Mouse (Mus musculus) thymus, adult 2 months (tissue): ENCODE results near the gene Btbd19. TPM values are rescaled to one million over a fixed set of nuclear protein-coding genes. Genes with fewer than 3 reads are reported as not detected.
A peak's percentile ranks its signal among the peaks of the same experiment; 100 is the strongest.

Experiments
- DNase-seq: peaks from one replicate; pipeline ENCODE4 v3.0.0; 2021
- H3K27ac ChIP-seq: fragments of 200-500 bp; 2 replicates; pipeline ENCODE4 v1.5.1; 2012; ENCODE audit warnings: low read length, control low read depth; ENCODE audit not compliant: control insufficient read depth, insufficient read depth
- H3K27me3 ChIP-seq: fragments of 200-500 bp; 2 replicates; pipeline ENCODE4 v1.6.1; 2012; ENCODE audit warnings: mild to moderate bottlenecking, low read length, moderate library complexity, mixed read lengths; ENCODE audit not compliant: control insufficient read depth, insufficient read depth
- H3K36me3 ChIP-seq: fragments of 200-500 bp; 2 replicates; pipeline ENCODE4 v1.6.1; 2012; ENCODE audit warnings: mild to moderate bottlenecking, low read length, moderate library complexity; ENCODE audit not compliant: control insufficient read depth, insufficient read depth
- H3K4me1 ChIP-seq: fragments of 200-500 bp; replicated peaks from 2 replicates; pipeline ENCODE4 v1.6.1; 2012; ENCODE audit warnings: low read length; ENCODE audit not compliant: control insufficient read depth, insufficient read depth
- H3K4me3 ChIP-seq: fragments of 200-500 bp; 2 replicates; pipeline ENCODE4 v1.5.1; 2012; ENCODE audit warnings: mild to moderate bottlenecking, low read length, control low read depth, moderate library complexity; ENCODE audit not compliant: control insufficient read depth, insufficient read depth
- CTCF ChIP-seq: fragments of 200-500 bp; IDR thresholded peaks from 2 replicates; pipeline ENCODE4 v1.5.1; 2012; ENCODE audit warnings: mild to moderate bottlenecking, control low read depth, low read length, moderate library complexity, borderline replicate concordance; ENCODE audit not compliant: control insufficient read depth, poor library complexity, insufficient read depth; ENCODE audit errors: extremely low read depth
- POLR2A ChIP-seq: fragments of 200-500 bp; IDR thresholded peaks from 2 replicates; pipeline ENCODE4 v1.6.1; 2012; ENCODE audit warnings: mild to moderate bottlenecking, low read length, control low read depth, moderate library complexity; ENCODE audit not compliant: control insufficient read depth, poor library complexity, insufficient read depth; ENCODE audit errors: extremely low read depth
- WGBS: fragments of 180-500 bp; shearing (Covaris S2); methylation state at CpG from one replicate; pipeline ENCODE4 v1.1.7; 2018; 5-methylcytosine and 5-hydroxymethylcytosine counted together
- polyA plus RNA-seq: library from polyadenylated mRNA; depleted of rRNA; stranded (reverse); fragments of >200 nt; gene quantifications from 2 replicates; pipeline ENCODE4 v1.2.3, GENCODE M21; 2012

The Btbd19 gene
- polyA plus RNA-seq, 1 experiment = 20.3 TPM

- peak; percentile 73 for DNase-seq
- TF ChIP-seq CTCF (no peak), POLR2A (no peak)
- H3K27me3 ChIP-seq = no peaks in the 10 kb centered on the region
- WGBS = 54% methylated on average over 15 of the region's 15 CpGs
- no peaks in the 10 kb centered on the region for H3K36me3 ChIP-seq
- no peak overlapping the region for H3K4me3 ChIP-seq
- H3K4me1 ChIP-seq = peaks cover 30% of the 10 kb centered on the region
- peak overlapping the region; percentile 86 for H3K27ac ChIP-seq
Observed at GRCm38 (mm10) chr4:117125910-117126674, 567 bp upstream of the Btbd19 start.

- 7% methylated on average over 14 of the region's 14 CpGs for WGBS
- H3K4me3 ChIP-seq = no peak overlapping the region
- H3K4me1 ChIP-seq = peaks cover 34% of the 10 kb centered on the region
- no peaks in the 10 kb centered on the region for H3K27me3 ChIP-seq
- no peaks in the 10 kb centered on the region for H3K36me3 ChIP-seq
- TF ChIP-seq POLR2A (no peak), CTCF (no peak)
- H3K27ac ChIP-seq = peak overlapping the region; percentile 86
- DNase-seq = peak; percentile 74
Observed at GRCm38 (mm10) chr4:117124518-117125347, 792 bp downstream of the Btbd19 start.

GRCm38 (mm10) chr4:117124218-117124517 lies 1.4 kb downstream of the Btbd19 start:
- no peak overlapping the region for H3K4me3 ChIP-seq
- peak overlapping the region; percentile 86 for H3K27ac ChIP-seq
- peaks cover 34% of the 10 kb centered on the region for H3K4me1 ChIP-seq
- TF ChIP-seq CTCF (no peak), POLR2A (no peak)
- 41% methylated on average over 3 of the region's 3 CpGs for WGBS
- DNase-seq = no peak
- H3K27me3 ChIP-seq = no peaks in the 10 kb centered on the region
- no peaks in the 10 kb centered on the region for H3K36me3 ChIP-seq

- TF ChIP-seq CTCF = no peak
- no peak for TF ChIP-seq POLR2A
- DNase-seq = no peak
- Histone ChIP-seq H3K36me3 (no peaks in the 10 kb centered on the region), H3K27me3 (no peaks in the 10 kb centered on the region), H3K4me3 (no peak overlapping the region), H3K4me1 (peaks cover 34% of the 10 kb centered on the region), H3K27ac (peak overlapping the region; percentile 86)
- WGBS = 65% methylated on average over 8 of the region's 9 CpGs
Observed at GRCm38 (mm10) chr4:117123546-117124217, 1.8 kb downstream of the Btbd19 start.

GRCm38 (mm10) chr4:117122209-117122608 lies 3.3 kb downstream of the Btbd19 start:
- Histone ChIP-seq H3K27ac (no peak overlapping the region), H3K4me1 (peaks cover 34% of the 10 kb centered on the region), H3K27me3 (no peaks in the 10 kb centered on the region), H3K4me3 (no peak overlapping the region), H3K36me3 (no peaks in the 10 kb centered on the region)
- no peak for DNase-seq
- TF ChIP-seq POLR2A (no peak), CTCF (no peak)
- WGBS = 97% methylated on average over 4 of the region's 4 CpGs

GRCm38 (mm10) chr4:117120445-117121414 lies 4.8 kb downstream of the Btbd19 start:
- Histone ChIP-seq H3K27ac (peak overlapping the region; percentile 56), H3K36me3 (no peaks in the 10 kb centered on the region), H3K4me1 (peaks cover 26% of the 10 kb centered on the region), H3K4me3 (peak overlapping the region; percentile 57), H3K27me3 (no peaks in the 10 kb centered on the region)
- under 1% methylated on average over 69 of the region's 69 CpGs for WGBS
- TF ChIP-seq POLR2A (peak; percentile 79), CTCF (peak; percentile 86)
- DNase-seq = peak; percentile 89
